Mouse (Mus musculus) small intestine, adult 2 months (tissue): ENCODE results near the gene Thap4.

Source experiments
- CTCF ChIP-seq: fragments of 200-500 bp; IDR thresholded peaks from 2 replicates; pipeline ENCODE4 v1.5.1; 2012; ENCODE audit warnings: low read depth, mild to moderate bottlenecking, control low read depth, inconsistent platforms, low read length, moderate library complexity, mixed read lengths; ENCODE audit not compliant: insufficient replicate concordance, insufficient read length; ENCODE audit errors: extremely low read depth
- POLR2A ChIP-seq: fragments of 200-500 bp; IDR thresholded peaks from 2 replicates; pipeline ENCODE4 v1.6.1; 2012; ENCODE audit warnings: low read depth, mild to moderate bottlenecking, control low read depth, inconsistent platforms, low read length, moderate library complexity

DNA sequence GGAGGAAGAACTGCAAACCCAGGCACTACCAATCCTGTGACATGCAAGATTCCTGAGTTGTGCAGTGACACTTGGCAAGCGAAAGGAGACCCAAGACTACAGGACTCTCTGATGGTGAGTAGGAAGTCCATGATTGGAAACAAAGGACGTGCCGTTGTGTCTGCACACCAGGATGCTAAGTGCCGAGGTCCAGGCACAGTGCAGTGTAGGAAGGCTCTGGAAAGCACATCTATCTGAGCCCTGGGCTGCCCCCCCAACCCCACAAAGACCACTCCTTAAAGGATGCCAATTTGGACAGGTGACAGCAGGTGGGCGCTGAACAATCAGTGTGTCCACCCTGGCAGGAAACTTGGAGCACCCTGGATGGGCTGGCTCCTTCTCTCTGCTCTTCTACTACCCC, 23.6 kb downstream of the Thap4 start:
- TF ChIP-seq POLR2A (no peak), CTCF (no peak)
